Mouse (Mus musculus): ENCODE measurements at regions not wholly inside any gene's neighbourhood (a gene's known extent, or its start where the extent isn't known, plus 50 kb on each side); places are given as distances from the start of the nearest gene placed in this dataset.

DNA sequence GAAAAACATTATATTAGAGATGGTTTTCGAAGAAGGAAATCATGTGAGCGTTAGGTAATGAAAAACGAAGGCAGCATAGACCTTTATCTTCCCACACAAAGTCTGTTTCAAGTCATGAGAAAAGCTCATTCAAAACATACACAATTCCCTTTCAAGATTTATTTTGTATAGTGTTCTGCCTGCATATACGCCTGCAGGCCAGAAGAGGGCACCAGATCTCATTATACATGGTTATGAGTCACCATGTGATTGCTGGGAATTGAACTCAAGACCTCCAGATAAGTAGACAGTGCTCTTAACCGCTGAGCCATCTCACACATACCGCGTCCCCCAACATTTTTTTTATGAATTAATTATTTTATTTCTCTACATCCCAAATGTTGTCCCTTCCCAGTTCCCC lies 578.3 kb upstream of the Ccdc54 start:
- TF ChIP-seq EP300 (IDR thresholded peaks at IDR 0.05; ENCODE audit: insufficient read depth, low read depth, low read length), result no peak
- TF ChIP-seq CTCF (IDR thresholded peaks at IDR 0.05), result peak; percentile 24
- WGBS, result 66% methylated on average over 7 of the region's 7 CpGs
- Histone ChIP-seq H3K27ac (no peak overlapping the region), H3K27me3 (ENCODE audit: control insufficient read depth, insufficient read depth, low read length) (no peaks in the 10 kb centered on the region), H3K79me2 (replicated peaks; ENCODE audit: control insufficient read depth, insufficient read depth, low read length) (no peaks in the 10 kb centered on the region), H3K4me3 (no peak overlapping the region), H3K4me1 (ENCODE audit: control insufficient read depth, insufficient read depth, low read length) (no peaks in the 10 kb centered on the region), H3K36me3 (ENCODE audit: control insufficient read depth, insufficient read depth, low read length) (no peaks in the 10 kb centered on the region), H3K9ac (ENCODE audit: low read depth, low read length) (no peak overlapping the region)
- intact Hi-C loops (cut with DNase I), result no loop called here
- DNase-seq, result no peak

GRCm38 (mm10) chr16:51160768-51161167 lies 569.8 kb upstream of the Ccdc54 start:
- Histone ChIP-seq H3K9ac (ENCODE audit: low read depth, low read length) (no peak overlapping the region), H3K4me1 (ENCODE audit: control insufficient read depth, insufficient read depth, low read length) (no peaks in the 10 kb centered on the region), H3K4me3 (no peak overlapping the region), H3K79me2 (replicated peaks; ENCODE audit: control insufficient read depth, insufficient read depth, low read length) (no peaks in the 10 kb centered on the region), H3K27me3 (ENCODE audit: control insufficient read depth, insufficient read depth, low read length) (no peaks in the 10 kb centered on the region), H3K27ac (no peak overlapping the region), H3K36me3 (ENCODE audit: control insufficient read depth, insufficient read depth, low read length) (no peaks in the 10 kb centered on the region)
- intact Hi-C loops (cut with DNase I), result no loop called here
- 69% methylated on average over 5 of the region's 5 CpGs for WGBS
- no peak for DNase-seq
- no peak for TF ChIP-seq EP300 (IDR thresholded peaks at IDR 0.05; ENCODE audit: insufficient read depth, low read depth, low read length)
- TF ChIP-seq CTCF (IDR thresholded peaks at IDR 0.05), result no peak
- no peak for TF ChIP-seq POLR2A (IDR thresholded peaks at IDR 0.05; ENCODE audit: insufficient read depth, low read depth, low read length)

- Histone ChIP-seq H3K79me2 (replicated peaks; ENCODE audit: control insufficient read depth, insufficient read depth, low read length) (no peaks in the 10 kb centered on the region), H3K27me3 (ENCODE audit: control insufficient read depth, insufficient read depth, low read length) (no peaks in the 10 kb centered on the region), H3K4me1 (ENCODE audit: control insufficient read depth, insufficient read depth, low read length) (no peaks in the 10 kb centered on the region), H3K4me3 (no peak overlapping the region), H3K27ac (no peak overlapping the region), H3K9ac (ENCODE audit: low read depth, low read length) (no peak overlapping the region), H3K36me3 (ENCODE audit: control insufficient read depth, insufficient read depth, low read length) (no peaks in the 10 kb centered on the region)
- DNase-seq, result no peak
- intact Hi-C loops (cut with DNase I), result no loop called here
- TF ChIP-seq POLR2A (IDR thresholded peaks at IDR 0.05; ENCODE audit: insufficient read depth, low read depth, low read length) (no peak), CTCF (IDR thresholded peaks at IDR 0.05) (no peak), EP300 (IDR thresholded peaks at IDR 0.05; ENCODE audit: insufficient read depth, low read depth, low read length) (no peak)
- WGBS, result 76% methylated on average over 7 of the region's 7 CpGs
These were observed 547.6 kb upstream of the Ccdc54 start for GRCm38 (mm10) chr16:51138575-51138974.

- no peaks in the 10 kb centered on the region for H3K36me3 ChIP-seq (ENCODE audit: control insufficient read depth, insufficient read depth, low read length)
- no peaks in the 10 kb centered on the region for H3K4me1 ChIP-seq (ENCODE audit: control insufficient read depth, insufficient read depth, low read length)
- no peak overlapping the region for H3K4me3 ChIP-seq
- no peaks in the 10 kb centered on the region for H3K27me3 ChIP-seq (ENCODE audit: control insufficient read depth, insufficient read depth, low read length)
- WGBS, result 57% methylated on average over 1 of the region's 1 CpGs
- H3K79me2 ChIP-seq (replicated peaks; ENCODE audit: control insufficient read depth, insufficient read depth, low read length), result no peaks in the 10 kb centered on the region
- intact Hi-C loops (cut with DNase I), result no loop called here
- no peak for DNase-seq
- no peak overlapping the region for H3K27ac ChIP-seq
- TF ChIP-seq CTCF (IDR thresholded peaks at IDR 0.05) (no peak), POLR2A (IDR thresholded peaks at IDR 0.05; ENCODE audit: insufficient read depth, low read depth, low read length) (no peak), EP300 (IDR thresholded peaks at IDR 0.05; ENCODE audit: insufficient read depth, low read depth, low read length) (no peak)
- no peak overlapping the region for H3K9ac ChIP-seq (ENCODE audit: low read depth, low read length)
These were observed 528.9 kb upstream of the Ccdc54 start for GRCm38 (mm10) chr16:51119835-51120234.

GRCm38 (mm10) chr16:51118365-51118764 lies 527.4 kb upstream of the Ccdc54 start:
- H3K4me1 ChIP-seq (ENCODE audit: control insufficient read depth, insufficient read depth, low read length), result no peaks in the 10 kb centered on the region
- TF ChIP-seq EP300 (IDR thresholded peaks at IDR 0.05; ENCODE audit: insufficient read depth, low read depth, low read length) (no peak), CTCF (IDR thresholded peaks at IDR 0.05) (no peak), POLR2A (IDR thresholded peaks at IDR 0.05; ENCODE audit: insufficient read depth, low read depth, low read length) (no peak)

GRCm38 (mm10) chr16:51117836-51118235 lies 526.9 kb upstream of the Ccdc54 start:
- TF ChIP-seq EP300 (IDR thresholded peaks at IDR 0.05; ENCODE audit: insufficient read depth, low read depth, low read length) (no peak), POLR2A (IDR thresholded peaks at IDR 0.05; ENCODE audit: insufficient read depth, low read depth, low read length) (no peak), CTCF (IDR thresholded peaks at IDR 0.05) (no peak)
- Histone ChIP-seq H3K4me1 (ENCODE audit: control insufficient read depth, insufficient read depth, low read length) (no peaks in the 10 kb centered on the region), H3K36me3 (ENCODE audit: control insufficient read depth, insufficient read depth, low read length) (no peaks in the 10 kb centered on the region), H3K79me2 (replicated peaks; ENCODE audit: control insufficient read depth, insufficient read depth, low read length) (no peaks in the 10 kb centered on the region), H3K9ac (ENCODE audit: low read depth, low read length) (no peak overlapping the region), H3K27ac (no peak overlapping the region), H3K4me3 (no peak overlapping the region), H3K27me3 (ENCODE audit: control insufficient read depth, insufficient read depth, low read length) (no peaks in the 10 kb centered on the region; the same call in 1 of the 2 replicates)
- intact Hi-C loops (cut with DNase I), result no loop called here
- DNase-seq, result no peak
- WGBS, result 22% methylated on average over 5 of the region's 5 CpGs

More at GRCm38 (mm10) chr16:51118365-51118764, 527.4 kb upstream of the Ccdc54 start:
- intact Hi-C loops (cut with DNase I), result no loop called here
- 47% methylated on average over 3 of the region's 3 CpGs for WGBS
- H3K9ac ChIP-seq (ENCODE audit: low read depth, low read length), result no peak overlapping the region
- H3K4me3 ChIP-seq, result no peak overlapping the region
- H3K27me3 ChIP-seq (ENCODE audit: control insufficient read depth, insufficient read depth, low read length), result no peaks in the 10 kb centered on the region; the same call in 1 of the 2 replicates
- H3K36me3 ChIP-seq (ENCODE audit: control insufficient read depth, insufficient read depth, low read length), result no peaks in the 10 kb centered on the region
- H3K27ac ChIP-seq, result no peak overlapping the region
- no peaks in the 10 kb centered on the region for H3K79me2 ChIP-seq (replicated peaks; ENCODE audit: control insufficient read depth, insufficient read depth, low read length)
- DNase-seq, result no peak
